Mouse (Mus musculus): ENCODE data around the gene Tnik. TPM values are rescaled to one million over a fixed set of nuclear protein-coding genes. Genes with fewer than 3 reads are reported as not detected.

Gene Tnik
- polyA plus RNA-seq, 1 experiment from 2014 or later, result 12.9 TPM

DNA sequence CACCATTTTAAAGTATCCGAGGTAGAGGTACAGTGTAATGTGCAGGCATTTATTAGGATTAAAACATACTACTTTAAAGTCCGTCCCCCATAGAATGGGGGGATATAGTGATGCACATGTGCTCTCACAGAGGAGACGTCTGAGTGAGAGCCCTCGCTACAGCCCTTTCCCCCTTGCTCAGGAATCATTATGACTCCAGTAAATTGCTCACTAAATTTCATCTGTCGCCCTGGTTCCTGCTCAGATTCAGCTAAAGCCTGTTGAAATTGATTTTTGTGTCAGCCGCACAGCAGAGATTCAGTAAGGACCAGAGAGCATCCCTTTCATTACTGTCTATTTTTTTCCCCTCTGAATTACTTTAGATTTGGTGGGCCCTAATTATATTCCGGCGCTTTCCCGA, 224.4 kb downstream of the Tnik start:
- no peak for ATAC-seq (ENCODE audit: insufficient number of reproducible peaks, low FRiP score, low TSS enrichment, low read depth)
- Histone ChIP-seq H3K4me3 (replicated peaks) (no peak overlapping the region), H3K4me2 (replicated peaks) (no peak overlapping the region), H3K36me3 (no peaks in the 10 kb centered on the region), H3K4me1 (no peaks in the 10 kb centered on the region), H3K27ac (replicated peaks) (no peak overlapping the region), H3K27me3 (no peaks in the 10 kb centered on the region), H3K9me3 (replicated peaks) (no peaks in the 10 kb centered on the region), H3K9ac (no peak overlapping the region)
- 70% methylated on average over 9 of the region's 9 CpGs for WGBS

DNA sequence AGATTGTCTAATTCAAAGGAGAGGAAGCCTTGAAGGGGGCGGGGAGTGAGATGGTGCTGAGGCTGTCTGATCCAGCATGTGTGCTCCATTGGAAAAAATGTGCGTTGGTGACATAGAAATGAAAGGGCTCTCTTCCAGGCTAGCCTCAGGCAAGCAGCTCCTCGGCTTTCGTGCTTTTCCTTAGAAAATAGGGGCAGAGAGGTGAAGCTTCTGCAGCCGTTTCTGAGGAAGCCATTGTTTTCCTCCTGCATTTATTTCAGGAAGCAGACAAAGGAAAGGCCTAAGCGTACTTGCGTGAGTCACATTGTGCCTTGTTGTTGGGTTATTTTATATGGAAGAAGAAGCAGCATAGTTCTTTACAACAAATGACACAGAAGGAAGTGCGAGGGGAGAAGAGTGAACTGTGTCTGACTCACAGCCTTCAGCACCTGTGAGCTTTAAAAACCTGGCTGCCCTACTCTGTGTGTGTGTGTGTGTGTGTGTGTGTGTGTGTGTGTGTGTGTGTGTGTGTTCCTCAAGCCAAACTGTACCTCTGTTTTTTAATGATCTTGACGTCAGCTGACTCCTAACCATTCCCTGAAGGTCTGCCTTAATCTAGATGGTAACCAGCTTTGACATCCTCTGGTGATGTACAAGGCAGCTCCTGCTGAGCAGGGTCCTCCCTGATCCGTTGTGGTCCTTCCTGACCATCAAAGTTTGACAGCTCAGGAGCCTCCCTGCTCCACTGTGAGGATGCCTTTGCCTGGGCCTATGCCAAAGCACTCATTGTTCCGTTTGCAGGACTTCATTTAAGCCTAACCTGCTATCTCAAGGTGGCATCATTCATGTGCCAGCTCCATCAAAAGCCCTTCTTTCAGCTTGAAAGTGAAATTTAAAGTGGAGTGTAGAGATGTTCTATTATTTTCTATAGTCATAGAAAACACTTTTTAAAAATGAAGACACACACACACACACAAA, 228.3 kb downstream of the Tnik start:
- Histone ChIP-seq H3K4me2 (replicated peaks) (no peak overlapping the region), H3K4me1 (no peaks in the 10 kb centered on the region), H3K27me3 (no peaks in the 10 kb centered on the region), H3K9me3 (replicated peaks) (no peaks in the 10 kb centered on the region), H3K27ac (replicated peaks) (0 out of 2 replicates have a peak overlapping the region, but pooled peaks have one; percentile 23), H3K4me3 (replicated peaks) (no peak overlapping the region), H3K36me3 (no peaks in the 10 kb centered on the region), H3K9ac (no peak overlapping the region)
- WGBS, result 34% methylated on average over 11 of the region's 11 CpGs
- ATAC-seq (ENCODE audit: insufficient number of reproducible peaks, low FRiP score, low TSS enrichment, low read depth), result no peak

DNA sequence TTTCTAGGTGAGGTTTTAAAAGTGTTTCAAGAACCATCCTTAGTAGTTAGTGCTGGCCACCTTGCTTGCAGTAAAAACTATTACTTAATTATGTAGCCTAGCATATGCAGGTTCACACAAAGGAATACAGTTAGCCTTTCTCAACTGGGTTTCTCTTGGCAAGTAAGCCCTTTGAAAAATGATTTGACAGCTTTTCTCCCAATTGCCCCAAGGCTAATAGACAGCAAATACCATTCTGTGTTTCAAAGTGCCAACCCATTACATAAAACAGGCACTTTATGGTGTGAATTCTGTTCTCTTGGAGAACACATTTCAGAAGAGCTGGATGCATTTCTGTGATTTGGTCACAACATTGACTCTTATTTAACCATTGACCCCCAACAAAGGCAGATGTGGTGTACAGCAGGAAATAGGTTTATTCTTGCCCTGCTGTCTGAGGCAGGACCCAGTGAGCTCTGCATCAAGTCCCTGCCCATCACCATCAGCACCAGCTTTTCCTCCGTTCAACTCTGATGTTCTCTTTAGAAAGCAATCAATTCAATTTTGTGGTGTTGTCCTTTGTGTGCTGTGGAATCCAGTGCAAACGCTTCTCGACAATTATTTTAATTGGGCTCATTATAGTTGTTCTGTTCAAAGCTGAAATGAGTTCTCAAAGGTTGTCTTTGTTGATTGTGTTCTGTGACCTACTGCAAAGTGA, 233.9 kb downstream of the Tnik start:
- Histone ChIP-seq H3K27ac (replicated peaks) (no peak overlapping the region), H3K9ac (no peak overlapping the region), H3K36me3 (no peaks in the 10 kb centered on the region), H3K9me3 (replicated peaks) (no peaks in the 10 kb centered on the region), H3K27me3 (no peaks in the 10 kb centered on the region), H3K4me1 (no peaks in the 10 kb centered on the region), H3K4me2 (replicated peaks) (no peak overlapping the region), H3K4me3 (replicated peaks) (no peak overlapping the region)
- 42% methylated on average over 3 of the region's 3 CpGs for WGBS
- ATAC-seq (ENCODE audit: insufficient number of reproducible peaks, low FRiP score, low TSS enrichment, low read depth), result no peak

DNA sequence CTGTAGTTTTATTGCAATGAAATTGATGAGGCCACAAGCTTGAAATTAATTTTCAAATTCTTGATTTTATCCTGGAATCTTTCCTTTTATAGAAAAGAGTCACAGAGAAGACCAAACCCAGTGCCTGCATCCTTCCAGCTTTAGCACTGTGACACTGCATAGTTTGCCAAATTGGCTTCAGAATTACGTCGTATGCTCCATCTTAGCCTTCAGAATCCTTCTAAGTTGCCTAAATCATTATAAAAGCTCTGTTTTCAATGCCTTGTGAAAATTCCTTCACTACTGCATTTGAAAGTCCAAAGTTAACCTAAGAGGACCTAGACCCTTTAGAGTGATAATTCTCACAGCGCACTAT, 234.5 kb downstream of the Tnik start:
- Histone ChIP-seq H3K36me3 (no peaks in the 10 kb centered on the region), H3K27ac (replicated peaks) (no peak overlapping the region), H3K27me3 (no peaks in the 10 kb centered on the region), H3K9me3 (replicated peaks) (no peaks in the 10 kb centered on the region), H3K4me1 (no peaks in the 10 kb centered on the region), H3K9ac (no peak overlapping the region), H3K4me3 (replicated peaks) (no peak overlapping the region), H3K4me2 (replicated peaks) (no peak overlapping the region)
- WGBS, result 83% methylated on average over 3 of the region's 3 CpGs
- no peak for ATAC-seq (ENCODE audit: insufficient number of reproducible peaks, low FRiP score, low TSS enrichment, low read depth)

DNA sequence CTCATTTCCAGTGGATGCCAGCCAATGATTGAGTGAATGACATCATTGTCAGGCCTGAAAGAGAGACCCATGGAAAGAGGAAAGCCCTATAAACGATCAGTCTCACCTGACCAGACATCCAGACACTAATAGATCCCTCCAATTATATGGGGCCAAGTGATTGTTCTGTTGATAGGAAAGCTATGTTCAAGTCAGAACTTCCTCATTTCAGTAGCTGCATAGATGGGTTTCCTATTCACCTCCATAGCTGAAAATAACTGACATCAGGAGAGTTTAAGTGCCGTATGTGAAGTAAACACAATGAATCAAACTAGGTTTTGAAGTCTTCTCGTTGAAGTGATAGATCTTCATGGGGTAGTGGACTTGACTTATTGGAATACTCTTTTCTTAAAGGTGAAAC, 239.7 kb downstream of the Tnik start:
- Histone ChIP-seq H3K4me1 (no peaks in the 10 kb centered on the region), H3K36me3 (no peaks in the 10 kb centered on the region), H3K4me3 (replicated peaks) (no peak overlapping the region), H3K4me2 (replicated peaks) (no peak overlapping the region), H3K9me3 (replicated peaks) (no peaks in the 10 kb centered on the region), H3K9ac (no peak overlapping the region), H3K27ac (replicated peaks) (no peak overlapping the region), H3K27me3 (no peaks in the 10 kb centered on the region)
- 89% methylated on average over 3 of the region's 3 CpGs for WGBS
- no peak for ATAC-seq (ENCODE audit: insufficient number of reproducible peaks, low FRiP score, low TSS enrichment, low read depth)

DNA sequence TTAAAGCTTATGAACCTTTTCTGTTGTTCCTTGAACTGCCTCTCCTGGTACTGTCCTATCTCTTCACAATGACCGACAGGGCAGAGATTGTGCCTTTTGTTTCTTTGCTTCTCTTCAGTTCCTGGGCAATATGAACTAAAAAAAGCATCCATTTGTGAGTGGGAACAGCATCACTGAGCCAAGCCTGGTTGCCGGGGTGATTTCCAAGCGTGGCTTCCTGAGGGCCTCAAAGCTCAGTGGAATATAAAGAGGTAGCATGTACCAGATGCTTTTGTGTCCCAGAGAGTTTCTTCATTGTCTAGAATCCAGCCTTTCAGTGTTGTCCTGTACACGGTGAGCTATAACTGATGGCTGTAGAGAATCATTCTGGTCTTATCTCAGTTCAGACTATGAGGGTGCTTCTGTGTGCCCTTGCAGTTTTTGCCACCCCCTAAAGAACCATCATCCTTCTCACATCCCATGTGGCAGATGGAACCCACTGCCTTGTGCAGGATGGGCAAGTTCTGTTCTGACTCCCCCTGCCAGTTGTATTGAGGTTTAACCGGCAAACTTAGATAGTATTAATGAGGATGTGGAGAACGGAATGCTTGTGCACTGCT, 246.4 kb downstream of the Tnik start:
- no peaks in the 10 kb centered on the region for H3K4me1 ChIP-seq
- no peak for ATAC-seq (ENCODE audit: insufficient number of reproducible peaks, low FRiP score, low TSS enrichment, low read depth)
- H3K27me3 ChIP-seq, result no peaks in the 10 kb centered on the region
- H3K4me3 ChIP-seq (replicated peaks), result no peak overlapping the region
- WGBS, result 79% methylated on average over 6 of the region's 6 CpGs
- H3K27ac ChIP-seq (replicated peaks), result no peak overlapping the region
- H3K9me3 ChIP-seq (replicated peaks), result no peaks in the 10 kb centered on the region
- no peaks in the 10 kb centered on the region for H3K36me3 ChIP-seq
- no peak overlapping the region for H3K4me2 ChIP-seq (replicated peaks)
- H3K9ac ChIP-seq, result no peak overlapping the region

DNA sequence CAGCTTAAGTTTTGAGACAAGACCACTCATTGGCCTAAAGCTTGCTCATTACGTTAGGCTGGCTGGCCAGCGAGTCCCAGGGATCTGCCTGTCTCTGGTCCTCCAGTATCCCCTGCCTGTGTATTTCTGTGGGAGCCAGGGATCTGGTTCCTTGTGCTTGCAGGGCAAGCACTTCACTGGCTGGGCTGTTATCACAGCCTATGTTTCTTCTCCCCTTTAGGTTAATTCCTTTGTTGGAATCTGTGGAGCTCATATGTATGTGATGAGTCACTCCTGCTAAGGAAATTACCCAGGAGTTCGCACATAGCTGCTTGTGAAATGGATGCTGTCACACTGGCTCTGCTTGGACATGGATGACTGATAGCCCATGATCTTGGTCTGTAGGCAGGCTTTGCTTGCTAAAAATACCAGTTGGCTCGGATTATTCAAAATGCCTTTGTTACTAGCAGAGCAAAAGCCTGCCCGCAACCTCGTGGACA, 260.0 kb downstream of the Tnik start:
- Histone ChIP-seq H3K9ac (no peak overlapping the region), H3K9me3 (replicated peaks) (no peaks in the 10 kb centered on the region), H3K4me2 (replicated peaks) (no peak overlapping the region), H3K4me3 (replicated peaks) (no peak overlapping the region), H3K36me3 (no peaks in the 10 kb centered on the region), H3K27ac (replicated peaks) (no peak overlapping the region), H3K27me3 (no peaks in the 10 kb centered on the region), H3K4me1 (no peaks in the 10 kb centered on the region)
- WGBS, result 47% methylated on average over 6 of the region's 6 CpGs
- no peak; the same call in 1 of the 2 replicates for ATAC-seq (ENCODE audit: insufficient number of reproducible peaks, low FRiP score, low TSS enrichment, low read depth)

DNA sequence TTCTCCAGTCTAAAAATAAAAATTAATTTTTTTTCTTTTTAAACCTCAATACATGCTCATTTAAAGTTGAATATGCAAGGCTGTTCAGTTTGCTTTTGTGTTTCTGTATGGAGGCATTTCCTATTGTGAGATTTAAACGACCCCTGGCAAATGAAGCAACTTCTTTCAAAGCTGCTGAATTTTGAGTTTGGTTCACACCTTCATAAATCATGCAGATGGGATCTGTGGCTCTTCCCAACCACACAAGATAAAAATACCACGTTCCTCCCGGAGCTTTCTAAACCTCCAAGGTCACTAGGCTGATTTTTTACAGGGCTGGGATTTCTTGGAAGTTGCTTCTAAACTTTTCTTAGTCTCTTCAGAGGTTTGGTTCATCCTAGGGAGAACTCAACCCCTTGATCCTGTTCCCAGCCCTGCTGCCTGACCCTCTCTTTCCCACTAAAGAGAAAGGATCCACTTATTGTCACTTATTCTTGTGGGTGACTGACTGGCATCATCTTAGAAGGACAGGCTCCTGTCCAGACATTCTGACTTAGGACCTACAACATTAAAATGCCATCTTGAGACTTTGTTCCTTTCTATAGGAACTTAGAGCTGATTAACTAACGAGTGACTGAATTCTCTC, 260.6 kb downstream of the Tnik start:
- Histone ChIP-seq H3K9me3 (replicated peaks) (no peaks in the 10 kb centered on the region), H3K36me3 (no peaks in the 10 kb centered on the region), H3K4me3 (replicated peaks) (no peak overlapping the region), H3K4me1 (no peaks in the 10 kb centered on the region), H3K27me3 (no peaks in the 10 kb centered on the region), H3K9ac (no peak overlapping the region), H3K27ac (replicated peaks) (no peak overlapping the region), H3K4me2 (replicated peaks) (no peak overlapping the region)
- ATAC-seq (ENCODE audit: insufficient number of reproducible peaks, low FRiP score, low TSS enrichment, low read depth), result no peak
- 59% methylated on average over 4 of the region's 4 CpGs for WGBS

DNA sequence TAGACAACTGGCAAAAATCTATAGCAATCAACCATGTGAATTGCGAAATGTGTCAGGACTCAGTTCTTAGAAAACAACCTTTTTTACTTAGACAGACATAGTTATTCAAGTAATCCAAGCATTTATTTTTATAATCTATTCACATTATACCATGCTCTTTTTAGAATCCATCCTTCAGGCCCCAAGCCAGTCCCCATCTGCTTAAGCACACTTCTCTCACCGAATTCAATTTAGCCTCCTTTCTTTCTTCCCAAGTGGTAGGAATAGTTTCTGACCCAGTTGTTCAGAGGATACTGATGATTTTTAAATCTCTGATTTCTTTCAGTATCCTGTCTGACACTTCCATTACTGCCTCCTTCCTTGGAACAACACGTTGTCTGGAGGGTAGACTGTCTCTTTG, 261.5 kb downstream of the Tnik start:
- Histone ChIP-seq H3K4me1 (no peaks in the 10 kb centered on the region), H3K4me2 (replicated peaks) (no peak overlapping the region), H3K9me3 (replicated peaks) (no peaks in the 10 kb centered on the region), H3K27ac (replicated peaks) (no peak overlapping the region), H3K27me3 (no peaks in the 10 kb centered on the region), H3K9ac (no peak overlapping the region), H3K4me3 (replicated peaks) (no peak overlapping the region), H3K36me3 (no peaks in the 10 kb centered on the region)
- 83% methylated on average over 3 of the region's 3 CpGs for WGBS
- ATAC-seq (ENCODE audit: insufficient number of reproducible peaks, low FRiP score, low TSS enrichment, low read depth), result no peak

DNA sequence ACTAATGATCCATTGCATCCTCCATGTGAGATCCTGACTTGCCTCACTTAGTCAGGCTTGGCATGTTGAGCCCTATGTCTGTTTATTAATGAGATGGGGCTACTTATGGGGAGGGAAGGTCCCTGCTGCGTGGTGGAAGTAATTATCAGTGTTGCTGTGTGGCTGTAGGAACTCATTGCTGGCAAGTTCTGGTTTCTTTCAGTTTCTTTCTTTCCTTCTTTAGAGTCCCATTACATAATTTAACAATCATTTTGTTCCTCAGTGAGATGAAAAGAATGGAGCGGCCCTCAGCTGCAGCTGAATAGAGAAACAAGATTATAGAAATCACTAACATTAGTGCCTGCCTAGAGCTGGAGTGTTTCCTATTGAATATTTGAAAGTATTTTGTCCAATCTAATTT, 263.7 kb downstream of the Tnik start:
- H3K36me3 ChIP-seq, result no peaks in the 10 kb centered on the region
- no peaks in the 10 kb centered on the region for H3K9me3 ChIP-seq (replicated peaks)
- H3K9ac ChIP-seq, result no peak overlapping the region
- H3K27me3 ChIP-seq, result no peaks in the 10 kb centered on the region
- H3K4me1 ChIP-seq, result no peaks in the 10 kb centered on the region
- whole genome bisulfite sequencing, result 65% methylated on average over 2 of the region's 2 CpGs
- no peak overlapping the region for H3K4me3 ChIP-seq (replicated peaks)
- no peak for ATAC-seq (ENCODE audit: insufficient number of reproducible peaks, low FRiP score, low TSS enrichment, low read depth)
- H3K27ac ChIP-seq (replicated peaks), result no peak overlapping the region
- H3K4me2 ChIP-seq (replicated peaks), result no peak overlapping the region

DNA sequence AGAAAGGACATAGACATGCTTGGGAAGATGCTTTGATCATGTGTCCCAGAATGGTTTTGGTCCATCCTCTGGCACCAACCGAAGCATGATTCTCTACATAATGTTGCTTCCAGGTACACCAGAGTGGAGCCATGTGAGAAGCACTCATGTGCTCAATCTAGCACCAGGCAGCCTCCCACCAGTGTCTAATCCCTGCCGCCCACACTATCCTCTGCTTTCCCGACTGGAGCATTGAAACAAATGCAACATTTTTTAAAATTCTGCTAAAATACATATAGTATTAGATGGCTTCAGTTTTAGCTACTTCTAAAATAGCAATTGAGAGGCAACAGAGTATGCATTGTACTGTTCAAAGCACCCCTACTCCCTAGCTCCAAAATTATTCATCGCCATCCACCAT, 264.2 kb downstream of the Tnik start:
- Histone ChIP-seq H3K27me3 (no peaks in the 10 kb centered on the region), H3K4me2 (replicated peaks) (no peak overlapping the region), H3K27ac (replicated peaks) (no peak overlapping the region), H3K9me3 (replicated peaks) (no peaks in the 10 kb centered on the region), H3K4me3 (replicated peaks) (no peak overlapping the region), H3K36me3 (no peaks in the 10 kb centered on the region), H3K4me1 (no peaks in the 10 kb centered on the region), H3K9ac (no peak overlapping the region)
- WGBS, result 92% methylated on average over 4 of the region's 4 CpGs
- ATAC-seq (ENCODE audit: insufficient number of reproducible peaks, low FRiP score, low TSS enrichment, low read depth), result no peak
